Mouse (Mus musculus) ovary, adult 18-20 months (tissue): ENCODE data around the gene Glrx2.
"Not testable (repeated sequence)": the region's sequence is repeated elsewhere in the genome, so short reads cannot be mapped to it uniquely, and the experiment has no call there.

ENCODE experiments used
- DNase-seq: peaks from one replicate; pipeline ENCODE4 v3.0.0; 2022; ENCODE audit warnings: low spot score, mixed read lengths

The Glrx2 gene

DNA sequence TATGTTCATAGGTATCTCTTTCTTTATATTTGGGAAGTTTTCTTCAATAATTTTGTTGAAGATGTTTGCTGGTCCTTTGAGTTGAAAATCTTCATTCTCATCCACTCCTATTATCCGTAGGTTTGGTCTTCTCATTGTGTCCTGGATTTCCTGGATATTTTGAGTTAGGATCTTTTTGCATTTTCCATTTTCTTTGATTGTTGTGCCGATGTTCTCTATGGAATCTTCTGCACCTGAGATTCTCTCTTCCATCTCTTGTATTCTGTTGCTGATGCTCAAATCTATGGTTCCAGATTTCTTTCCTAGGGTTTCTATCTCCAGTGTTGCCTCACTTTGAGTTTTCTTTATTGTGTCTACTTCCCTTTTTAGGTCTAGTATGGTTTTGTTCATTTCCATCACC lies at the start of gene Glrx2:
Glrx2 (plus strand) TSS at position 301 of the 400 bp plus-strand sequence.
- DNase-seq = not testable (repeated sequence)

GRCm38 (mm10) chr1:143675734-143676361 lies 40.3 kb upstream of the Glrx2 start:
- no peak for DNase-seq

DNA sequence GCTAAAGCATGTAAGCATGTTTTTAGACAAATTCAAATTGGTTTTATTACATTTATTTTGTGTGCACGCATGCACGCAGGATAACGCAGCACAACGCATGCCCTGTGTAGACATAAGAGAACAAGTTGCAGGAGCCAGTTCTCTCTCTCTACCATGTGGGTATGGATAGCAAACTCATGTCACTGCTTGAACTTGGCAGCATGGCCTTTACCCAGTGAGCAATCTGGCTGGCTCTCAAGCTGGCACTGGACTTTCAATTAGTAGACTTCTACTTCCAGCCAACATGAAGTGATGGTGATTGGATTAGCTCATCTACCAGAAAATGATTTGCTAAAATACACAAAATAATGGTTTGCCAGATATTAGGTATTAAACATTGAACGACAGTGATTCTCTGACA lies 35.0 kb upstream of the Glrx2 start:
- DNase-seq = no peak

DNA sequence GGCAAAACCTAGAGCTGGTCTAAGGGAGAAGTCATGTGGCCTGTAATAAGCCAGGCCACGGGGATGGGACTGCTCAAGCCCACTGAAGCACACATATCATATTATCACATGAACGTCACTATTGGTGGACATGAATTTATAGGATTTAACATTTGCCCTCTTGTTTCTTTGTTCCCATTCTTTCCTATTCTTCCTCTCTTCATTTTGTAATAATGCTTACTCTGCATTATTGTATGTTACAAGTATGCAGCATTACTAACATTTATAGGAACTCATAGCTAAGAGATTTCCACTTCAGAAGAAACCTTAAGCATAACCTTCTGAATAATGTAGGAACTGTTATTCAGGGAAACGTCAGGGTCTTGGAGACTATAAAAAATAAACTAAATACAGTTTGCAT lies 31.3 kb upstream of the Glrx2 start:
- no peak for DNase-seq

DNA sequence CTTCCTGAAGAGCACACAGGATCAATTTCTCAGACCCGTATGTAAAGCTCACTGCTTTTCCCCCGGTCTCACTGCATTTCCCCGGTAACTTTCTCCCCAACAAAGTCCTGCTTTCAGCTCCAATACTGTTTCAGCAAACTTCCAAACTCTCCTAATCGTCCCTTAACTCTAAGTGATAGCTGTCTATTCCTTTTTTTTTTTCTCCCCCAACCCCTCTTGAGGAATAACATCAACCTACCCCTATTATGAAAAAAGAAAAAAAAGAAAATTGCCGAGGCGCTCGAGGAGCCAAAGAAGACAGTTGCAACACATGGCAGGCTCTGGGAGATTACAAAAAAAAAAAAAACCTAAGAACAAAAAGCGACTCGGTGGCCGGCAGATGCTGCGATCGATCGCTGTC lies 14.4 kb upstream of the Glrx2 start:
- no peak for DNase-seq

DNA sequence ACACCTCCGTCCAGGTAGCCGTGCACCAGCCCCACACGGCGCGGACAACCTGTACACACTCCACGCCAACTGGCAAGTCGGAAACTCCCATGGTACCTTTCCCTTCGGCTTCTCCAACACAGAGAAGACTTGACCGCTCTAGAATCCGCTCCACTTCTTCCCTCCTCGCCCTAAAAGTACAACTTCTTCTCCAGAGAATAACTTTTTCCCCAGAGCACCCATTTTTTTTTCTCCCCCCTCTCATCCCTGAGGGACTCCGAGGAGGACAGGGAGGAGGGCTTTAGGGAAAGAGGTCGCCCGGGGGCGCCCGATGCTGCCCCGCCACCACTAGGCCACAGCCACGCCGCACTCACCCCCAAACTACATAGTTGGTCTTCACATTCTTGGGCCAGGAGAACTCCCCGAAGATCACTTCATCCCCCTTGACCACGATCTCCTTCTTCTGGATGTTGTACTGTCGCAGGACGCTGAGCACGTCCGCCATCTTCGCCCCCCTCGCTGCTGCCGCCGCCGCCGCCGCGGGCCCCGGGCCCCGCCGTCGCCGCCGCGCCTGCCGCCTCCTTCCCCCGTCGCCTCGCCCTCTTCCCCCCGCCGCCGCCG lies 13.9 kb upstream of the Glrx2 start:
- no peak for DNase-seq

GRCm38 (mm10) chr1:143702741-143703262 lies 13.3 kb upstream of the Glrx2 start, which contains the start of gene Cdc73:
Gene Cdc73, minus strand, starts transcription at chr1:143702893.
- peak; percentile 85 for DNase-seq

- DNase-seq = no peak
These were observed 9.1 kb upstream of the Glrx2 start for GRCm38 (mm10) chr1:143707006-143707405.

DNA sequence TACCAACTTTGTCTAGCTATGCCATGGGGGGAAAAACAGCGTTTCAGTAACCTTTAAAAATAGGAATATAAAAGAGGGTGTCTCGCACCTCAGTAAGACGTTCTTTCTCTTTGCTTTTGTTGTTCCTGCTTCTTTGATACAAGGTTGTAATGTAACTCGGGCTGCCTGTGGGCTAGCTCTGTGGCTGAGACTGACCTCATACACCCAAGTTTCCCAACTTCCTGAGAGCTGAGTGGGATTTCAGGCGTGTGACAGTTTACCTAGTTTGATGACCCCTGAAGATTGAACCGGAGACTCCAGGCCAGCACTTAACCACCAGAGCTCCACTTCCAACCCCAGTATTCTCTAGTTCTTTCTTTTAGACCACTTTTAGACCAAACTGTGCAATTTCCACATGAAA lies 7.8 kb upstream of the Glrx2 start:
- no peak for DNase-seq

GRCm38 (mm10) chr1:143709966-143710626 lies 6.0 kb upstream of the Glrx2 start:
- DNase-seq = no peak

DNA sequence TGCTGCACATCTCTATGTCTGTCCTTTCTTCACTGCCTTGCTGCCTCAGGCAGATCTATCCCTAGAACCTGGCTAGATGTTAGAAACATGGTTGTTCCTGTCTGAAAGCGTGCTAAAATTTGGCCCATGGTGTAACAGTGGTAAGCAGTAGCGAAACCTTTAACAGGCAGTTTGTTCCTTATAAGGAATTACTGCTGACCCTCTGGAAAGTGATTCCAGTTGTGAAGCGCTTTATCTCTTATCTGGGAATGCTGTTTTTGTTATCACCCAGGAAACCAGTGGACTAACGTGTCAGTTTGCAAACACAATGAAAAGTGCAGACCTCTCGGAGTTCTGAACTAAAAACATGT lies 5.5 kb upstream of the Glrx2 start:
- DNase-seq = no peak

GRCm38 (mm10) chr1:143724456-143725064 lies 8.4 kb downstream of the Glrx2 start:
- no peak for DNase-seq

GRCm38 (mm10) chr1:143727701-143728445 lies 11.7 kb downstream of the Glrx2 start:
- DNase-seq = peak; percentile 43

DNA sequence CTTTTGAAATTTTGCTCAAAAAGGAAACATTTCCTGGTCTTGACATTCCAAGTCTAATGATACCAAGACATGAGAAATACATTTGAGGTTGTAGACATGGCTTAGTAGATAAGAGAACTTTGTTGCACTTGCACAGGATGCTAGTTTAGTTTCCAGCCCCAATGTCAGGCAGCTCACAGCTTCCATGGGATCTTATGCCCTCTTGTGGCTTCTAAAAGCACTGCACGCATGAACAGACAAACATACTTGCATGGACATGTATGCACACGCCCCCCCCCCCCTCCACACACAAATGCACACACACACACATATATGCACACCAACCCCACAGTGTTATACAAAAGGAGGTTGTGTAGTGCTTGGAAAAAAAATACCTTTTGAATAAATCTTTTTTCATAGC lies 14.8 kb downstream of the Glrx2 start:
- no peak for DNase-seq

DNA sequence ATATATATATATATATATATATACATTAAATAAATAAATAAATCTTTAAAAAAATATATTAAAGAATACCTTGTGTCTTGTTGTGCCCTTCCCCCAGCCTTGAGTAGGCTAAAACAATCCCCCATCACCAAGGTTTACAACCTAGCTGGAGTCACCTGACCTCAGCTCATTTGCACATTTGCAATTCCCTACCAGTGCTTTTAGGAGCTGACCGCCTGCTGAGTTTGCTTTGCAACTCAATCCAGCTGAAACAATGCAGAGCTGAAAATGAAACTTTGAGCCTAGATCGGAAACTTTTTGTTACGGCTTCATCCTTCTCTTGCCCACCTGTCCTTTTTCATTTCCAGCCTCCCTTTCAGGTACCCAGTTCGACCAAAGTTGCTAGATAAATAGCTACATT lies 15.6 kb downstream of the Glrx2 start:
- DNase-seq = no peak

DNA sequence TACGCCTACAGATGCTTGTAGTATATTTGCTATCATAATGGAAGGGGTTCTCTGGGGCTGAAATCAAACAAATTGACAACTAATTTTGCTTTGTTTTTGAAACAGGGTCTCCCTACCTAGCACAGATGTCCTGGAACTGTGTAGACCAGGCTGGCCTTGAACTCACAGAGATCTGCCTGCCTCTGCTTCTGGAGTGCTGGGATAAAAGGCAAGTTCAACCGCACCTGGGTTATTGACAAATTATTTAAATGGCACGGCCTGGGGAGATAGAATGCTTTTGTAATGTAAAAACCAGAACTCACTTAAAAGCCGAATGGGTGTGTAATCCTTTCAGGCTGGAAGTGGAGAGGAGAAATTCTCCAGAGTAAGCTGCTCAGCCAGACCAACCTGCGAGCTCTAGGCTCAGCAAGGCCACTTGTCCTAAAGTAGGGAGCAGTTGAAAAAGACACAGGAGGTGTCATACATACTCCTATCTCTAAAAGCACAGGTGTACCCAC lies 17.8 kb downstream of the Glrx2 start:
- DNase-seq = no peak

- DNase-seq = no peak
These were observed 22.7 kb downstream of the Glrx2 start for GRCm38 (mm10) chr1:143738811-143739210.

DNA sequence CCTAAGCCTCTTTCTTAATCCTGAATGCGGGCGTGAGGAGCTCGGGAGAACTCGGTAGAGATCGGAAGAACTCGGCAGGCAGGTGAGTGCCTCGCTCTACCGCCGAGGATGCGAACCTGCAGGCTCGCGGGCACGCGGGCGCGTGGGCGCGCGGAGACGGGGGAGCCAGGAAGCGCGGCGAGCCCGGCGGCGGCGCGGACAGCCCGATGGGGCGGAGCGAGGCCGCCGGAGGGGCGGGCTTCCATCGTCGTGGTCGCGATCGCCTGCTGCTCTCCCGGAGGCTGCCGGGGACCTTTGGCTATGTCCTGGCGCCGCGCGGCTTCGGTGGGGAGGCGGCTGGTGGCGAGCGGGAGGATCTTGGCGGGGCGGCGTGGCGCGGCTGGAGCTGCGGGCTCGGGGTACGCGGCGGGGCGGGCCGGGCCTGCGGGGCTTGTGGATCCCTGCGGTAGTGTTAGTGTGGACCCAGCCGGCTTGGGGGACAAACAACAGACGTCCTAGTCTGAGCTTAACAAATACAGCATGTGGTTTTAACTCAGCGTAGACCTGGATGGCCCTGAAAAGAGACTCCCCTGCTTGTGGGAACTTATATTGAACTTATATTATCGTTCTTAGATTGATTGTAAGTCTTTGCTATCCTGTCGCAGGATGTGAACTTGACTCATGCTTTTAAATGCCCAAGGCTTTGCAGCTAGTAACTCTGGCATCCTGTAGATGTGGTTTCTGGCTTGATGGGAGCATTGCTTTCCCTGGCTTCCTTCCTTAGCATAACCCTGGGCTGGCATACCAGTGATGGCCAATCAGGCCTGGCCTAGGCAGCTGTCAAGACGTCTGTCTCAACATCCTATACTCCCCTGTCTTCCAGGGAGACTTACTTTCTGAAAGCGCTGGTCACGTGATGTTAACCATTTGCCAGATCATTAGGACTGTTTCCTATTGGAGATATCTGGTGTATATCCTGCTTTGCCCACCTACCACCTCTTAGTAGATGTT lies 23.5 kb downstream of the Glrx2 start:
- peak; percentile 78 for DNase-seq

GRCm38 (mm10) chr1:143740581-143740980 lies 24.4 kb downstream of the Glrx2 start:
- DNase-seq = no peak

DNA sequence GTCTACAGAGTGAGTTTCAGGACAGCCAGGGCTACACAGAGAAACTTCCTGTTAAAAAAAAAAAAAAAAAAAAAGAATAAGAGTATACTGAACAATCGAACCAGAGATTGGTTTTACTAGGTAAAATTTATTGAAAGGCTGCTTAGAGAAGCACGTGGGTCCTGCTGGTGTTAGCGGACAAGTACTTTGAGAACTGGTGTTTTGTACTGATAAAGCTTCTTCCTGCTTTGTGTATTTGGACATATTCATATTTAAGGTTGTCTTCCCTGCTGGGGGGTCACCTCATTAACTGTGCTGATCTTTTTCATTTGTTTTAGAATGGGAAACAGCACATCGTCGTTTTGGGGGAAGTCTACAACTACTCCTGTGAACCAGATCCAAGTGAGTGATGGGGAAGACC lies 25.2 kb downstream of the Glrx2 start:
- DNase-seq = no peak

DNA sequence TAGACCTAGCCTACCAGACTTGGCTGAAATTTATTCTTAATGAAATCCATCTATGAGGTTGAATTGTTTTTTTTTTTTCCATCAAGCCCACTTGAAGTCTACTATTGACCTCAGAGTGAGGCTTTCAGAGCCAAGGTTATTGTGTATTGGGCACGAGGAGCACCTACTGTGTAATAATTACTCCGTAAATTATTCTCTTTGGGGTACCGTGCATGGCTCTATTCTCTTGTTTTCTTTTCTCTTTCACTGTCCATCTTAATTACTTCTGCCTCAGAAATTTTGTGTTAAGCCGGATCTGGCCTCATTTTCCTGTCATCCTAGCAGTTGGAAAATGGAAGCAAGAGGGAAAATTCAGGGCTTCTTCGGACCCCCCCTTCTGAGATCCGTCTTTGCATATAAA lies 26.0 kb downstream of the Glrx2 start:
- no peak for DNase-seq
